Mouse (Mus musculus) ES-Bruce4 (cell line): ENCODE measurements at regions not wholly inside any gene's neighbourhood (a gene's known extent, or its start where the extent isn't known, plus 50 kb on each side); places are given as distances from the start of the nearest gene placed in this dataset.
A peak's percentile ranks its signal among the peaks of the same experiment; 100 is the strongest.

Source experiments
- CTCF ChIP-seq: IDR thresholded peaks from one replicate; pipeline ENCODE4 v1.8.1; 2011; ENCODE audit warnings: low read depth, low read length
- EP300 ChIP-seq: IDR thresholded peaks from 2 replicates; pipeline ENCODE4 v1.6.1; 2011; ENCODE audit warnings: low read depth, low read length; ENCODE audit not compliant: insufficient read depth
- POLR2A ChIP-seq: IDR thresholded peaks from one replicate; pipeline ENCODE4 v1.8.1; 2011; ENCODE audit warnings: low read length; ENCODE audit not compliant: insufficient read depth

- TF ChIP-seq CTCF (no peak), POLR2A (peak; percentile 39), EP300 (0 out of 2 replicates have a peak, but pooled peaks have one; percentile 26)
Observed at GRCm38 (mm10) chr12:12827379-12827778, 114.3 kb downstream of the Mycn start.
